Mouse (Mus musculus) small intestine, adult 2 months (tissue): ENCODE results near the gene Scap. TPM values are rescaled to one million over a fixed set of nuclear protein-coding genes. Genes with fewer than 3 reads are reported as not detected.
"Not testable (repeated sequence)": the region's sequence is repeated elsewhere in the genome, so short reads cannot be mapped to it uniquely, and the experiment has no call there.

Experiments used
- H3K27ac ChIP-seq: fragments of 200-500 bp; 2 replicates; pipeline ENCODE4 v1.5.1; 2012; ENCODE audit warnings: low read depth, low read length, control low read depth, inconsistent platforms; ENCODE audit not compliant: insufficient read depth
- H3K27me3 ChIP-seq: fragments of 200-500 bp; 2 replicates; pipeline ENCODE4 v1.6.1; 2012; ENCODE audit warnings: mild to moderate bottlenecking, moderate library complexity, low read length, inconsistent platforms; ENCODE audit not compliant: control insufficient read depth, insufficient read depth
- H3K36me3 ChIP-seq: fragments of 200-500 bp; 2 replicates; pipeline ENCODE4 v1.6.1; 2012; ENCODE audit warnings: mild to moderate bottlenecking, low read length, control low read depth, inconsistent platforms; ENCODE audit not compliant: control insufficient read depth, insufficient read depth
- H3K4me1 ChIP-seq: fragments of 200-500 bp; 2 replicates; pipeline ENCODE4 v1.6.1; 2012; ENCODE audit warnings: low read length, inconsistent platforms, mixed read lengths; ENCODE audit not compliant: control insufficient read depth, insufficient read depth, insufficient read length
- H3K4me3 ChIP-seq: fragments of 200-500 bp; 2 replicates; pipeline ENCODE4 v1.5.1; 2012; ENCODE audit warnings: low read depth, mild to moderate bottlenecking, control low read depth, inconsistent platforms, low read length, moderate library complexity
- CTCF ChIP-seq: fragments of 200-500 bp; IDR thresholded peaks from 2 replicates; pipeline ENCODE4 v1.5.1; 2012; ENCODE audit warnings: low read depth, mild to moderate bottlenecking, control low read depth, inconsistent platforms, low read length, moderate library complexity, mixed read lengths; ENCODE audit not compliant: insufficient replicate concordance, insufficient read length; ENCODE audit errors: extremely low read depth
- POLR2A ChIP-seq: fragments of 200-500 bp; IDR thresholded peaks from 2 replicates; pipeline ENCODE4 v1.6.1; 2012; ENCODE audit warnings: low read depth, mild to moderate bottlenecking, control low read depth, inconsistent platforms, low read length, moderate library complexity
- WGBS: fragments of 180-500 bp; shearing (Covaris S2); methylation state at CpG from one replicate; pipeline ENCODE4 v1.1.7; 2018; 5-methylcytosine and 5-hydroxymethylcytosine counted together
- polyA plus RNA-seq: library from polyadenylated mRNA; depleted of rRNA; stranded (reverse); fragments of >200 nt; gene quantifications from 2 replicates; pipeline ENCODE4 v1.2.3, GENCODE M21; 2012

Scap gene
- polyA plus RNA-seq, 1 experiment: 34.9 TPM

- Histone ChIP-seq H3K4me1 (no peaks in the 10 kb centered on the region), H3K27me3 (no peaks in the 10 kb centered on the region), H3K4me3 (no peak overlapping the region), H3K36me3 (peaks cover 82% of the 10 kb centered on the region), H3K27ac (no peak overlapping the region)
- WGBS: 94% methylated on average over 7 of the region's 7 CpGs
- TF ChIP-seq POLR2A: no peak
- TF ChIP-seq CTCF: no peak
These were observed 54.9 kb downstream of the Scap start for GRCm38 (mm10) chr9:110388011-110388410.

- no peaks in the 10 kb centered on the region for H3K27me3 ChIP-seq
- 92% methylated on average over 3 of the region's 3 CpGs for whole genome bisulfite sequencing
- no peak overlapping the region for H3K27ac ChIP-seq
- H3K36me3 ChIP-seq: peaks cover 59% of the 10 kb centered on the region
- no peak overlapping the region for H3K4me3 ChIP-seq
- H3K4me1 ChIP-seq: no peaks in the 10 kb centered on the region
- TF ChIP-seq POLR2A (no peak), CTCF (no peak)
These were observed 57.8 kb downstream of the Scap start for GRCm38 (mm10) chr9:110390843-110391242.

- TF ChIP-seq POLR2A: no peak
- no peak for TF ChIP-seq CTCF
- peaks cover 44% of the 10 kb centered on the region for H3K36me3 ChIP-seq
- WGBS: 85% methylated on average over 4 of the region's 4 CpGs
These were observed 60.2 kb downstream of the Scap start for GRCm38 (mm10) chr9:110393295-110393694.

GRCm38 (mm10) chr9:110400650-110401049 lies 67.6 kb downstream of the Scap start:
- Histone ChIP-seq H3K27ac (no peak overlapping the region), H3K27me3 (no peaks in the 10 kb centered on the region), H3K4me3 (no peak overlapping the region), H3K4me1 (peaks cover 7% of the 10 kb centered on the region; the same call in 1 of the 2 replicates), H3K36me3 (peaks cover 8% of the 10 kb centered on the region)
- TF ChIP-seq POLR2A (no peak), CTCF (no peak)
- WGBS: 60% methylated on average over 5 of the region's 5 CpGs

More at GRCm38 (mm10) chr9:110393295-110393694, 60.2 kb downstream of the Scap start:
- Histone ChIP-seq H3K4me1 (no peaks in the 10 kb centered on the region), H3K27ac (no peak overlapping the region), H3K4me3 (no peak overlapping the region), H3K27me3 (no peaks in the 10 kb centered on the region)

- TF ChIP-seq CTCF (no peak), POLR2A (no peak)
- Histone ChIP-seq H3K27me3 (no peaks in the 10 kb centered on the region), H3K4me3 (no peak overlapping the region), H3K36me3 (peaks cover 4% of the 10 kb centered on the region; the same call in 1 of the 2 replicates), H3K4me1 (peaks cover 11% of the 10 kb centered on the region), H3K27ac (no peak overlapping the region)
- whole genome bisulfite sequencing: 86% methylated on average over 2 of the region's 2 CpGs
These were observed 69.6 kb downstream of the Scap start for GRCm38 (mm10) chr9:110402731-110403130.

GRCm38 (mm10) chr9:110403240-110403639 lies 70.2 kb downstream of the Scap start:
- H3K36me3 ChIP-seq, H3K27me3 ChIP-seq, H3K4me3 ChIP-seq, H3K27ac ChIP-seq: not testable (repeated sequence)
- WGBS: 87% methylated on average over 4 of the region's 4 CpGs
- peaks cover 11% of the 10 kb centered on the region for H3K4me1 ChIP-seq

- Histone ChIP-seq H3K27ac (no peak overlapping the region), H3K36me3 (0 out of 2 replicates have a peak, but pooled peaks cover 2% of the 10 kb centered on the region), H3K27me3 (no peaks in the 10 kb centered on the region), H3K4me3 (peak overlapping the region; percentile 74), H3K4me1 (peaks cover 4% of the 10 kb centered on the region)
- WGBS: 1% methylated on average over 40 of the region's 41 CpGs
- no peak for TF ChIP-seq CTCF
- no peak for TF ChIP-seq POLR2A
These were observed 74.4 kb downstream of the Scap start for GRCm38 (mm10) chr9:110407311-110408098.
